Mouse (Mus musculus) embryonic facial prominence, embryonic 14.5 days (tissue): ENCODE data around the gene Lrrc1. TPM values are rescaled to one million over a fixed set of nuclear protein-coding genes. Genes with fewer than 3 reads are reported as not detected.
A peak's percentile ranks its signal among the peaks of the same experiment; 100 is the strongest.

Experiments used
- ATAC-seq: fragments of 200-750 bp; cut with Nextera tagmentation; 2 replicates; pipeline ENCODE4 v1.8.0; 2017; ENCODE audit warnings: low read depth, moderate number of reproducible peaks, moderate TSS enrichment
- DNase-seq: peaks from one replicate; pipeline ENCODE4 v3.0.0-alpha.2; 2015; ENCODE audit warnings: low spot score
- H3K27ac ChIP-seq: fragments of 300-500 bp; sonication (generic); replicated peaks from 2 replicates; pipeline ENCODE4 v1.5.1; 2014; ENCODE audit warnings: low read depth, mild to moderate bottlenecking, low read length, moderate library complexity
- H3K27me3 ChIP-seq: fragments of 300-500 bp; sonication (generic); replicated peaks from 2 replicates; pipeline ENCODE4 v1.6.1; 2014; ENCODE audit warnings: low read length; ENCODE audit not compliant: control insufficient read depth, insufficient read depth
- H3K36me3 ChIP-seq: fragments of 300-500 bp; sonication (generic); 2 replicates; pipeline ENCODE4 v1.6.1; 2014; ENCODE audit warnings: low read length, mixed read lengths; ENCODE audit not compliant: control insufficient read depth, insufficient read depth
- H3K4me1 ChIP-seq: fragments of 300-500 bp; sonication (generic); 2 replicates; pipeline ENCODE4 v1.6.1; 2014; ENCODE audit warnings: antibody characterized with exemption, low read length; ENCODE audit not compliant: control insufficient read depth, insufficient read depth
- H3K4me2 ChIP-seq: fragments of 300-500 bp; sonication (generic); 2 replicates; pipeline ENCODE4 v1.6.1; 2014; ENCODE audit warnings: low read depth, mild to moderate bottlenecking, low read length, moderate library complexity, mixed read lengths
- H3K4me3 ChIP-seq: fragments of 300-500 bp; sonication (generic); 2 replicates; pipeline ENCODE4 v1.5.1; 2014; ENCODE audit warnings: low read depth, mild to moderate bottlenecking, low read length
- H3K9ac ChIP-seq: fragments of 300-500 bp; sonication (generic); 2 replicates; pipeline ENCODE4 v1.6.1; 2014; ENCODE audit warnings: low read depth, mild to moderate bottlenecking, low read length, moderate library complexity, mixed read lengths
- H3K9me3 ChIP-seq: fragments of 300-500 bp; sonication (generic); 2 replicates; pipeline ENCODE4 v1.6.1; 2016; ENCODE audit warnings: low read length; ENCODE audit not compliant: control insufficient read depth
- WGBS: fragments of 180-500 bp; shearing (Covaris S2); extraction: QIAGEN DNeasy Blood & Tissue Kit; methylation state at CpG from one replicate; pipeline ENCODE4 v1.1.7; 2014; 5-methylcytosine and 5-hydroxymethylcytosine counted together
- polyA plus RNA-seq: library from polyadenylated mRNA; unstranded; fragments of >200 nt; fragmentation: Nextera tagmentation; extraction: Ambion mirVana; gene quantifications from 2 replicates; pipeline ENCODE4 v1.2.1, GENCODE M21; 2014

Lrrc1 gene
- polyA plus RNA-seq, 1 experiment from 2014 or later = 13.5 TPM

- WGBS = 80% methylated on average over 7 of the region's 7 CpGs
- no peak overlapping the region for H3K4me3 ChIP-seq
- H3K36me3 ChIP-seq = no peaks in the 10 kb centered on the region
Observed at GRCm38 (mm10) chr9:77487427-77487826, 57.2 kb downstream of the Lrrc1 start.

GRCm38 (mm10) chr9:77485915-77486314 lies 58.8 kb downstream of the Lrrc1 start:
- 79% methylated on average over 12 of the region's 12 CpGs for WGBS
- no peaks in the 10 kb centered on the region for H3K9me3 ChIP-seq

More at GRCm38 (mm10) chr9:77487427-77487826, 57.2 kb downstream of the Lrrc1 start:
- no peak for DNase-seq
- Histone ChIP-seq H3K4me1 (peaks cover 4% of the 10 kb centered on the region; the same call in 1 of the 2 replicates), H3K27me3 (no peaks in the 10 kb centered on the region), H3K4me2 (no peak overlapping the region), H3K27ac (no peak overlapping the region), H3K9ac (no peak overlapping the region), H3K9me3 (no peaks in the 10 kb centered on the region)
- ATAC-seq = no peak

GRCm38 (mm10) chr9:77484751-77485150 lies 59.9 kb downstream of the Lrrc1 start:
- Histone ChIP-seq H3K27ac (no peak overlapping the region), H3K36me3 (no peaks in the 10 kb centered on the region), H3K9ac (no peak overlapping the region), H3K4me3 (no peak overlapping the region), H3K4me2 (no peak overlapping the region), H3K27me3 (no peaks in the 10 kb centered on the region), H3K9me3 (no peaks in the 10 kb centered on the region), H3K4me1 (peaks cover 23% of the 10 kb centered on the region)
- ATAC-seq (no peak), DNase-seq (no peak)
- 77% methylated on average over 10 of the region's 10 CpGs for whole genome bisulfite sequencing

More at GRCm38 (mm10) chr9:77485915-77486314, 58.8 kb downstream of the Lrrc1 start:
- no peak overlapping the region for H3K4me2 ChIP-seq
- H3K4me3 ChIP-seq = no peak overlapping the region
- ATAC-seq (no peak), DNase-seq (no peak)
- no peak overlapping the region for H3K9ac ChIP-seq
- H3K27me3 ChIP-seq = no peaks in the 10 kb centered on the region
- no peak overlapping the region for H3K27ac ChIP-seq
- H3K36me3 ChIP-seq = no peaks in the 10 kb centered on the region
- H3K4me1 ChIP-seq = peaks cover 15% of the 10 kb centered on the region

GRCm38 (mm10) chr9:77483559-77483958 lies 61.1 kb downstream of the Lrrc1 start:
- Histone ChIP-seq H3K27me3 (no peaks in the 10 kb centered on the region), H3K27ac (no peak overlapping the region), H3K9me3 (no peaks in the 10 kb centered on the region), H3K36me3 (no peaks in the 10 kb centered on the region), H3K4me2 (no peak overlapping the region), H3K4me3 (no peak overlapping the region), H3K9ac (no peak overlapping the region), H3K4me1 (peaks cover 33% of the 10 kb centered on the region)
- 92% methylated on average over 3 of the region's 3 CpGs for WGBS
- DNase-seq (no peak), ATAC-seq (no peak)

- H3K4me3 ChIP-seq = no peak overlapping the region
- no peak for DNase-seq
- peaks cover 41% of the 10 kb centered on the region for H3K4me1 ChIP-seq
- no peaks in the 10 kb centered on the region for H3K9me3 ChIP-seq
- H3K27ac ChIP-seq = no peak overlapping the region
- H3K4me2 ChIP-seq = no peak overlapping the region
- ATAC-seq = peak; percentile 17; the same call in 1 of the 2 replicates
- no peaks in the 10 kb centered on the region for H3K27me3 ChIP-seq
- no peaks in the 10 kb centered on the region for H3K36me3 ChIP-seq
- H3K9ac ChIP-seq = no peak overlapping the region
- 64% methylated on average over 5 of the region's 5 CpGs for WGBS
Observed at GRCm38 (mm10) chr9:77482281-77482680, 62.4 kb downstream of the Lrrc1 start.

- Histone ChIP-seq H3K9me3 (no peaks in the 10 kb centered on the region), H3K4me2 (no peak overlapping the region), H3K4me1 (peaks cover 46% of the 10 kb centered on the region), H3K27me3 (no peaks in the 10 kb centered on the region), H3K9ac (no peak overlapping the region), H3K27ac (peak overlapping the region; percentile 17; the same call in 1 of the 2 replicates), H3K36me3 (no peaks in the 10 kb centered on the region), H3K4me3 (no peak overlapping the region)
- DNase-seq (no peak), ATAC-seq (no peak)
- 27% methylated on average over 7 of the region's 7 CpGs for WGBS
Observed at GRCm38 (mm10) chr9:77481380-77481779, 63.3 kb downstream of the Lrrc1 start.

- peak overlapping the region; percentile 17; the same call in 1 of the 2 replicates for H3K27ac ChIP-seq
- H3K9me3 ChIP-seq = no peaks in the 10 kb centered on the region
- no peak for DNase-seq
- no peak overlapping the region for H3K4me3 ChIP-seq
- ATAC-seq = no peak
- no peaks in the 10 kb centered on the region for H3K36me3 ChIP-seq
- WGBS = 58% methylated on average over 9 of the region's 9 CpGs
- H3K27me3 ChIP-seq = no peaks in the 10 kb centered on the region
- no peak overlapping the region for H3K4me2 ChIP-seq
- peaks cover 46% of the 10 kb centered on the region for H3K4me1 ChIP-seq
- H3K9ac ChIP-seq = no peak overlapping the region
Observed at GRCm38 (mm10) chr9:77480574-77481319, 63.9 kb downstream of the Lrrc1 start.

GRCm38 (mm10) chr9:77480001-77480400 lies 64.7 kb downstream of the Lrrc1 start:
- no peaks in the 10 kb centered on the region for H3K27me3 ChIP-seq
- H3K27ac ChIP-seq = no peak overlapping the region
- H3K4me2 ChIP-seq = no peak overlapping the region
- ATAC-seq (no peak), DNase-seq (no peak)
- no peaks in the 10 kb centered on the region for H3K9me3 ChIP-seq
- no peak overlapping the region for H3K4me3 ChIP-seq
- H3K4me1 ChIP-seq = peaks cover 44% of the 10 kb centered on the region
- H3K9ac ChIP-seq = no peak overlapping the region
- H3K36me3 ChIP-seq = no peaks in the 10 kb centered on the region
- WGBS = 66% methylated on average over 7 of the region's 7 CpGs
